Mouse (Mus musculus) olfactory bulb, adult 2 months (tissue): ENCODE results near the gene Tmem156. TPM values are rescaled to one million over a fixed set of nuclear protein-coding genes. Genes with fewer than 3 reads are reported as not detected.

Experiments used
- H3K27ac ChIP-seq: fragments of 200-500 bp; 2 replicates; pipeline ENCODE4 v1.5.1; 2012; ENCODE audit warnings: low read depth, low read length; ENCODE audit not compliant: insufficient read depth
- H3K4me1 ChIP-seq: fragments of 200-500 bp; 2 replicates; pipeline ENCODE4 v1.6.1; 2012; ENCODE audit warnings: low read length; ENCODE audit not compliant: control insufficient read depth, insufficient read depth
- H3K4me3 ChIP-seq: fragments of 200-500 bp; 2 replicates; pipeline ENCODE4 v1.5.1; 2012; ENCODE audit warnings: mild to moderate bottlenecking, low read depth, low read length, moderate library complexity; ENCODE audit not compliant: insufficient read depth
- CTCF ChIP-seq: fragments of 200-500 bp; IDR thresholded peaks from 2 replicates; pipeline ENCODE4 v1.5.1; 2012; ENCODE audit warnings: low read depth, mild to moderate bottlenecking, low read length, moderate library complexity; ENCODE audit not compliant: insufficient read depth
- POLR2A ChIP-seq: fragments of 200-500 bp; IDR thresholded peaks from 2 replicates; pipeline ENCODE4 v1.6.1; 2012; ENCODE audit warnings: mild to moderate bottlenecking, low read depth, low read length, moderate library complexity; ENCODE audit not compliant: insufficient read depth
- WGBS: fragments of 180-500 bp; shearing (Covaris S2); methylation state at CpG from one replicate; pipeline ENCODE4 v1.1.7; 2018; 5-methylcytosine and 5-hydroxymethylcytosine counted together
- polyA plus RNA-seq: library from polyadenylated mRNA; stranded (reverse); fragments of >200 nt; gene quantifications from 2 replicates; pipeline ENCODE4 v1.2.4, GENCODE M21; 2012; ENCODE audit warnings: low replicate concordance; ENCODE audit not compliant: missing spikeins, insufficient read depth, insufficient read length

Tmem156 gene
- polyA plus RNA-seq, 1 experiment: not detected

DNA sequence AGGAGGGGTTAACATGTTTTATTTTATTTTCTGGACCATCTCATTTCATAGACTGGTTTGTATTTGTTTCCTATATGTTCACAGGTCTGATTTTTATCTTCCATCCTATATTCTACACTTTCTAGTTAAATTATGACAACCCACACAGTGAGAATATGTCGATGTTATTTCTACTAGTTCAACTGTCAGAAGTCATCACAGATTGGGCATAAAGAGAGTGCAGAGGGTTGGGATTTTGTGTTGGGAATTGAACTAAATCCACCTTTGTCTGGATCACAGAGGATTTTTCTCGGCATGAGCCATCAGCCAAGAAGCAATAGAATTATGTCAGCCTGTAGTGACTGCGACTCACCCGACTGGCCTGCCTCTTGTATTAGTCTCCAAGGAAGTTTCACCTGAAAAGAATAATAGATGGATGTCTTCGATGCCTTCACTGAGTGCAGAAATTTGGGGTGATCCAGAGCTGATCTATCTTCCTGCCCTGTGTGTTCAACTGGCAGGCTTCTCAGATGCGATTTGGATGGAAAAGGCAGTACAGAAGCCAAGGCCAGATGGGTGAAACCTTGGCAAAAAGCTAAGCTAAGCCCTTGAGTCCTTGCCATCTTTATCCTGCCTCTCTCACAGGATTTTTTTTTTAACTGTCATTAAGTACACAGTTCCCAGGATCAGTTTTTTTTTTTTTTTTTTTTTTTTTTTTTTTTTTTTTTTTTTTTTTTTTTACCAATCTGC is 46.1 kb downstream of the Tmem156 start:
- Histone ChIP-seq H3K27ac (no peak overlapping the region), H3K4me3 (no peak overlapping the region), H3K4me1 (peaks cover 6% of the 10 kb centered on the region)
- TF ChIP-seq POLR2A: no peak
- WGBS: 62% methylated on average over 6 of the region's 6 CpGs

DNA sequence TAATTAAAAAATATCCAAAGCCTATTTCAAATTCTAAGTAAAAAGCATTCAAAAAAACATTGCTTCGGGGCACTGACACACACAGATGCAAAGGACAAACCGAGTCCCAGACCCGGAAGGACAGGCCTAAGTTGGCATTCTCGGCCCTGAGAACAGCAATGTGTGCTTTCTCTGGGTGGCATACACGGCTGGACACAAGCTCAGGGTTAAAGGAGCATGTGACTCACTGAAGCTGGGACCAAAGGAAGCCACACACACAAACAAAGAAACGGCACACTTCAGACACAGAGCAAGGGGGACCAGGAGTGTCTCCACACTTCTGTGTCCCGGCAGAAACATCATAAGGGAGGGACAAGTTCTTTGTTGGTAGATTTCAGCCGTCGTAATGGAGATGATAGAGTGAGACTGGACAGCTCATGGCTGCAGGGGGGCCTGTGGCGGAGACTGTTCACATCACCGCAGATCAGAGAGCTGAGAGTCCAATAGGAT is 48.5 kb downstream of the Tmem156 start:
- WGBS: 76% methylated on average over 11 of the region's 11 CpGs
- Histone ChIP-seq H3K27ac (no peak overlapping the region), H3K4me1 (peaks cover 9% of the 10 kb centered on the region), H3K4me3 (no peak overlapping the region)
- TF ChIP-seq CTCF (no peak), POLR2A (no peak)

DNA sequence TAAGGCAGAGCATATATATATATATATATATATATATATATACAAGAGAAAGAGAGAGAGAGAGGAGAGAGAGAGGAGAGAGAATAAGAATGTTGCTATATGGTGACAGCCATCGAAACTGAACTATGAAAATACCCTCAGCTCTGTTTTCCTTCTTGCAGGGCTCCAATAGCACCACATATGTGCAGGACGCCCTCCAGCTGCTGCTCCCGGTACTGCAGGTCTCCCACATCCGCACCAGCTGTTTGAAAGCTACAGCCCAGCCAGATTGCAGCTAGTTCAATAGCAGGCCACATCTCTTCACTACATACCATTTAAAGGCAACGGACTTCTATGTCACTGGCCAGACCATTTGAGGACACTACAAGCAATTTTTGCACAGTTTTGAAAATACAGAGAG is 51.5 kb downstream of the Tmem156 start:
- H3K4me1 ChIP-seq: peaks cover 3% of the 10 kb centered on the region; the same call in 1 of the 2 replicates
- H3K4me3 ChIP-seq: no peak overlapping the region
- WGBS: 78% methylated on average over 5 of the region's 5 CpGs
- H3K27ac ChIP-seq: no peak overlapping the region
- TF ChIP-seq POLR2A (no peak), CTCF (no peak)

DNA sequence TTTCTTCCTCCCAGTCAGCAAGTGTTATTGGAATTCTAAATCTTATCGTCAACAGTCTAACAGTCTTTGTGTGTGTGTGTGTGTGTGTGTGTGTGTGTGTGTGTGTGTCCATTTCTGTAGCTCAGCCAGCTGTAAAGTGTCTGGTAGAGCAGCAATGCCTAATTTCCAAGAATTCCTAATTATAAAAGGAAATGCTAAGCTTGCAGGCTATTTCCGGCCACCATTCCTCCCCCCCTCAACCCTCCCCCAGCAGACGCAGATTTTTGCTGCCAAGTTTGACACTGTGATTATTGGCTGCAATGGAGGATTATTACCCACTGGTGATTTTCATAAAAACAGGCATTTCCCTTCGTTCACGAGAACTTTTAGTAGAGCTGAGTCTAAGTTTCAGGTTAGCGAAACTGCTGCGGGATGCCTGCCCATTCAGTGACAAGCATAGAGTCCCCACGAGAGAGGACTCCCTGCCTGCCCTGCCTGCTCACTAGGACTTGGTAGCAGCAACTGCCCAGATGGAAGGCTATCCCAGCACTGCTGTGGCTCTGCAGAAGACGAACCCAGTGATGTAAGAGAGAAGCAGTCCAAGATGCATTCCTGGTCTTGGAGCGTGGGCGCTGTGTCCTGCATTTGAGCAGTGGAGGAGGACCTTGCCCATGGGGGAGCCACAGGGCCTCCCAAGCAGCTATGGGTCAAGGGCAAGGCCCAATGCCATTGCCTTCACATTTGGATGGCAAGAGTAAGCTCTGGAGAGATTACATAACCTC is 52.9 kb downstream of the Tmem156 start:
- H3K4me1 ChIP-seq: peaks cover 3% of the 10 kb centered on the region; the same call in 1 of the 2 replicates
- H3K4me3 ChIP-seq: no peak overlapping the region
- TF ChIP-seq POLR2A (no peak), CTCF (no peak)
- H3K27ac ChIP-seq: no peak overlapping the region
- WGBS: 37% methylated on average over 11 of the region's 11 CpGs

DNA sequence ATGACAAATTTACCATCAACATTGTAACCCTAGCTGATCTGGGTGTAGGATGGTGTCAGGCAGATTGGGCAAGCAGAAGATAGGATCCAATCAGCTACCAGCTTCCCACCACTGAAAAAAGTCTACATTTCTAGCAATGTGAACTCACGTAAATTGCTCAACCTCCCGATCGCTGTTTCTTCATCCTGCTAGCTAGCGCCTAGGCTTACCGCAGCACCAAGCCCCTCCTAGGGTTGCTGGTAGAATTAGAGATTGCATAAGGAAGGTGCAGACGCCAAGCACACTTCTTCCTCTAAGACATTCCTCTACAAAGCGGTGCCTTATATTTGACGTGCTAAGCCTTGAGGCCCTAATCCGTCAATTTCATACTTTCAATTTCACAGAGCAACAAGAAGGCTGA is 53.6 kb downstream of the Tmem156 start:
- no peak overlapping the region for H3K27ac ChIP-seq
- TF ChIP-seq CTCF (no peak), POLR2A (no peak)

DNA sequence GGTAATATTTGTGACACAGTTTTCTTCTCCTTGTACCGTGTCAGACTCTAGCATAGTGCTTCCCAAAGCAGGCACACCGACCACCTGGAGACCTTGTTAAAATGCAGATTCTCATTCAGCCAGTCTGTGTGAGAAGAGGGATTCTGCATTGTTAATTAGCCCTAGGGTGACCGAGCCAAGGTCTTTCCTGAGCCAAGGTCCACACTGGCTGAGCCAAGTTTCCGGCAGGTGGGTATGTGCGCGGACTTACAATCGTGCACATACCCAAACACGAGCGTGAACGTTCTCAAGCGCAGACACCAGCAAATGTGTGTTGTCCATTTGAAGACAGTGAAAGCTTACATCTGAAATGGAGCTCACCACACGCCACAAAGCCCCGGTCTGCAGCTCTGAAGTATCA is 55.3 kb downstream of the Tmem156 start:
- H3K27ac ChIP-seq: no peak overlapping the region
- WGBS: 58% methylated on average over 13 of the region's 13 CpGs
- H3K4me3 ChIP-seq: no peak overlapping the region
- H3K4me1 ChIP-seq: peaks cover 3% of the 10 kb centered on the region; the same call in 1 of the 2 replicates
- TF ChIP-seq POLR2A (no peak), CTCF (no peak)

More for the DNA sequence above, 53.6 kb downstream of the Tmem156 start:
- WGBS: 77% methylated on average over 9 of the region's 9 CpGs
- no peak overlapping the region for H3K4me3 ChIP-seq
- H3K4me1 ChIP-seq: peaks cover 3% of the 10 kb centered on the region; the same call in 1 of the 2 replicates

DNA sequence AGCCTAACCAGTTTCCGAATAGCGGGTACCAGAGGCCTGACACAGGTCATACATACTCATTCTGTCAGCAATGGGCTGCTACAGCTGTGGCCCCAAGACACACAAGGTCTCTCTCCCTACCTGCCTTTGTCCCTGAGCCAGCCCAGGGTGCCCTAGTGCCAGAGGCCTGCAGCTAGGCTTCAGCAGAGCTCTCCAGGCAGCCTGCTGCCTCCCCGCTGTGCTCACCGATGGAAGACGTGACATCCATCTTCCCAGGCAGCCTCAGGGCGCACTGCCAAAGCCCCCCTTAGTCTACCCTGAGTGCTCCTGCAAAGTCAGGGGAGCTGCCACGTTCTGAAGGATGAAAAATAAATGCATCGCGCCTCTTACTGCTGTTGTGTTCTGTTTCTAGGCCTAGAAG is 63.9 kb downstream of the Tmem156 start:
- WGBS: 62% methylated on average over 9 of the region's 9 CpGs
- Histone ChIP-seq H3K27ac (no peak overlapping the region), H3K4me1 (peaks cover 3% of the 10 kb centered on the region; the same call in 1 of the 2 replicates), H3K4me3 (no peak overlapping the region)
- TF ChIP-seq CTCF (no peak), POLR2A (no peak)

DNA sequence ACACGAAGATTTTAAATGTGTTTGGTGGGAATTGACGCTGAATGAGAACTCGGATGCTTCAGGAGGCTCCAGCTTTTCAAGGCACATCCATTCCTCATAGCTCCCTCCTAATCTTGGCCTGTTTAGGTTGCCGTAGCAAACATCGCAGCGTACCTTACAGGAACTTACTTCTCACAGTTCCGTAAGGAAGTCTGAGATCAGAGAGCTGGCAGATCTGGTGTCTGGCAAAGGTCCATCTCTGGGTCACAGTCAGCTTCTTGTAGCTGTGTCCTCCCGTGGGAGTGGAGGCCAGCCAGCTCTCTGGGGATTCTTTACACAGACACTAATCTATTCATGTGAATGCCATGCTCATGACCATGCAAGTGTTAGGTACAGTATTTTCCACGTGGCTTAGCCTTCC is 65.2 kb downstream of the Tmem156 start:
- TF ChIP-seq POLR2A (no peak), CTCF (no peak)
- Histone ChIP-seq H3K4me3 (no peak overlapping the region), H3K4me1 (peaks cover 3% of the 10 kb centered on the region; the same call in 1 of the 2 replicates), H3K27ac (no peak overlapping the region)
- WGBS: 50% methylated on average over 9 of the region's 9 CpGs

DNA sequence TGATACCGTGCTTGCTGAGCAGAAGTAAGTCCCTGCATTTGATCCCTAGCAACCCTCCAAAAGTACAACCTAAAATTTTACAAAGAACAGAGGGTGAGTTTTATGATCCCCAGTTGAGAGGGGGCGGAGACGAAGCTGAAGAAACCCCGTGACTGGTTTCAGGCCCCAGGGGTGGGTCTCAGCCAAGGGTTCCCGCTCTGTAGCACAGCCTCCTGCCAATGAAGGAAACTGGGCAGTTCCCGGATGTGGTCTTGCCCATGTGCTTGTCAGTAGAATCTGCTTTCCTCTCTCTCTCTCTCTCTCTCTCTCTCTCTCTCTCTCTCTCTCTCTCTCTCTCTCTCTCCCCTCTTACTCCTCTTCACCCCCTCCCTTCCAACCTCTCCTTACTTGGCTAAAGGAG is 66.0 kb downstream of the Tmem156 start:
- no peak overlapping the region for H3K27ac ChIP-seq
- no peak overlapping the region for H3K4me3 ChIP-seq
- WGBS: 57% methylated on average over 6 of the region's 6 CpGs
- peaks cover 3% of the 10 kb centered on the region; the same call in 1 of the 2 replicates for H3K4me1 ChIP-seq
- TF ChIP-seq CTCF (no peak), POLR2A (no peak)
